In the genomic region with DNA sequence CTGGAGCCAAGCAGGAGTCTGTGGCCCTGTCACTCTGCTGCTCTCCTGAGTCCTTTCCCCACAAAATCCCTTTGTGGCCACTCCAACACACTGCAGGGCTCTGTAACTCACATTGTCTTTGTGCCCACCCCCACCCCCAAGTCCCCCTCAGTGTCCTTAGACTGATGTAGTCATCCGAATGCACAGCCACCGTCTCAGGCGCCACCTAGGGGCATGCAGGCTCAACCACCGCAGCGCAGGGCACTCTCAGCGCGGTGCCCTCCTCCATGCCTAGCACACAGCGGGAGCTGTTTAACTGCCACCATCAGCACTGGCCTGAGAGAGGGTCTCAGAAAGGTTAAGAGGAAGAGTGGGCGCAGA, we compare ENCODE assay signal across 8 mouse cellular contexts. TPM values are rescaled to one million over a fixed set of nuclear protein-coding genes. Genes with fewer than 3 reads are reported as not detected.
DNase-seq lines count a peak whose midpoint lies in the region; ATAC-seq and TF ChIP-seq lines count a peak whose summit lies in the region.

No protein-coding gene starts in this region.

- peaks cover 12% of the 10 kb centered on the region; the same call in 1 of the 2 replicates for H3K4me1 ChIP-seq in kidney, adult 2 months (ENCODE audit: control insufficient read depth, insufficient read depth, low read length)
- peaks cover 6% of the 10 kb centered on the region; the same call in 1 of the 2 replicates for H3K4me1 ChIP-seq in bone marrow, adult 2 months (ENCODE audit: control insufficient read depth, insufficient read depth, low read length)
- H3K4me1 ChIP-seq in embryonic facial prominence, embryonic 10.5 days: peaks cover 8% of the 10 kb centered on the region
- H3K4me1 ChIP-seq in neural tube, embryonic 11.5 days (ENCODE audit: control insufficient read depth, insufficient read depth, low read length): no peaks in the 10 kb centered on the region

- H3K9ac ChIP-seq in neural tube, embryonic 11.5 days (ENCODE audit: low read length): no peak overlapping the region

- H3K36me3 ChIP-seq in kidney, adult 2 months (ENCODE audit: control insufficient read depth, insufficient read depth, low read length): no peaks in the 10 kb centered on the region
- peaks cover 87% of the 10 kb centered on the region for H3K36me3 ChIP-seq in embryonic facial prominence, embryonic 10.5 days (replicated peaks)
- peaks cover 4% of the 10 kb centered on the region for H3K36me3 ChIP-seq in neural tube, embryonic 11.5 days (ENCODE audit: control insufficient read depth, insufficient read depth, low read length)

- peak; percentile 20; the same call in 1 of the 2 replicates for ATAC-seq in neural tube, embryonic 11.5 days (ENCODE audit: insufficient read depth, low FRiP score, low TSS enrichment)

- TF ChIP-seq POLR2A in kidney, adult 2 months (IDR thresholded peaks at IDR 0.05; ENCODE audit: low read depth, low read length): no peak
- no peak for TF ChIP-seq POLR2A in bone marrow, adult 2 months (IDR thresholded peaks at IDR 0.05; ENCODE audit: borderline replicate concordance, control insufficient read depth, low read depth, low read length)

- H3K9me3 ChIP-seq in embryonic facial prominence, embryonic 10.5 days: no peaks in the 10 kb centered on the region
- H3K9me3 ChIP-seq in neural tube, embryonic 11.5 days (ENCODE audit: control insufficient read depth, low read length): no peaks in the 10 kb centered on the region

- H3K27me3 ChIP-seq in kidney, adult 2 months (replicated peaks; ENCODE audit: control insufficient read depth, insufficient read depth, low read length): no peaks in the 10 kb centered on the region
- H3K27me3 ChIP-seq in embryonic facial prominence, embryonic 10.5 days (replicated peaks; ENCODE audit: low read depth, poor library complexity, severe bottlenecking): no peaks in the 10 kb centered on the region
- no peaks in the 10 kb centered on the region for H3K27me3 ChIP-seq in neural tube, embryonic 11.5 days (ENCODE audit: control insufficient read depth, insufficient read depth, low read length)

- no peak overlapping the region for H3K4me3 ChIP-seq in kidney, adult 2 months (ENCODE audit: insufficient read depth, low read depth, low read length)
- no peak overlapping the region for H3K4me3 ChIP-seq in bone marrow, adult 2 months (replicated peaks; ENCODE audit: control insufficient read depth, low read depth, low read length)
- no peak overlapping the region for H3K4me3 ChIP-seq in embryonic facial prominence, embryonic 10.5 days
- H3K4me3 ChIP-seq in neural tube, embryonic 11.5 days (ENCODE audit: low read depth, low read length): no peak overlapping the region

- H3K4me2 ChIP-seq in neural tube, embryonic 11.5 days (ENCODE audit: low read depth): no peak overlapping the region

- no peak overlapping the region; the same call in 1 of the 2 replicates for H3K27ac ChIP-seq in kidney, adult 2 months (ENCODE audit: insufficient read depth, low read depth, low read length)
- no peak overlapping the region for H3K27ac ChIP-seq in bone marrow, adult 2 months (ENCODE audit: control insufficient read depth, insufficient read depth, low read depth, low read length, poor library complexity)
- no peak overlapping the region for H3K27ac ChIP-seq in embryonic facial prominence, embryonic 10.5 days (replicated peaks)
- no peak overlapping the region for H3K27ac ChIP-seq in neural tube, embryonic 11.5 days (ENCODE audit: low read depth, low read length)

- 49% methylated on average over 9 of the region's 9 CpGs for WGBS in kidney, adult 2 months
- WGBS in bone marrow, adult 2 months: 63% methylated on average over 9 of the region's 9 CpGs
- WGBS in embryonic facial prominence, embryonic 10.5 days: 47% methylated on average over 9 of the region's 9 CpGs
- WGBS in neural tube, embryonic 11.5 days: 46% methylated on average over 9 of the region's 9 CpGs

- DNase-seq in kidney, adult 2 months: peak; percentile 24
- DNase-seq in kidney, adult 8-10 months: no peak
- DNase-seq in embryonic facial prominence, embryonic 10.5 days (ENCODE audit: low spot score): peak; percentile 40
- DNase-seq in kidney, postnatal 4 days: peak; percentile 54
- peak; percentile 51 for DNase-seq in neural tube, embryonic 11.5 days (ENCODE audit: low spot score)
- DNase-seq in gastrocnemius, postnatal 10 days: no peak
- no peak for DNase-seq in spleen, adult 18-20 months

- peak; percentile 56 for TF ChIP-seq CTCF in kidney, adult 2 months (conservative IDR thresholded peaks at IDR 0.05; ENCODE audit: insufficient read depth, insufficient read length, low read depth, low read length)
- peak; percentile 63 for TF ChIP-seq CTCF in bone marrow, adult 2 months (IDR thresholded peaks at IDR 0.05; ENCODE audit: control insufficient read depth, insufficient read depth, low read length)

RNA-seq across cellular contexts. Expression of a gene that starts 55.5 kb away (rescaled TPM):
- 24.6 and 27.3 TPM in 2 replicates for polyA plus RNA-seq in kidney, adult 2 months (2012; rRNA removed)
- polyA plus RNA-seq in bone marrow, adult 2 months (2011; ENCODE audit: insufficient read depth, insufficient read length, low replicate concordance, missing spikeins): 26.2 and 55.3 TPM in 2 replicates
- polyA plus RNA-seq in embryonic facial prominence, embryonic 10.5 days (2016; fragmentation: Nextera tagmentation; extraction: Ambion mirVana): 32.5 and 39.0 TPM in 2 replicates
- 29.5 and 32.2 TPM in 2 replicates for polyA plus RNA-seq in neural tube, embryonic 11.5 days (2014; fragmentation: Nextera tagmentation; extraction: Ambion mirVana)
- 10 to 100 TPM; 11.7 to 18.7 TPM for total RNA-seq in gastrocnemius, postnatal 10 days (2021)

Comparison
In these comparisons a context has a peak if more than half of its experiments do, and no peak if none do; other contexts are left out.
1. DNase-seq: peak in kidney, adult 2 months (single experiment), embryonic facial prominence, embryonic 10.5 days (single experiment), kidney, postnatal 4 days (2 of 2) and neural tube, embryonic 11.5 days (single experiment); none in kidney, adult 8-10 months (0 of 2), gastrocnemius, postnatal 10 days (single experiment) and spleen, adult 18-20 months (0 of 2).